Mouse (Mus musculus): ENCODE measurements around the gene 1700025G04Rik.

The 1700025G04Rik gene

DNA sequence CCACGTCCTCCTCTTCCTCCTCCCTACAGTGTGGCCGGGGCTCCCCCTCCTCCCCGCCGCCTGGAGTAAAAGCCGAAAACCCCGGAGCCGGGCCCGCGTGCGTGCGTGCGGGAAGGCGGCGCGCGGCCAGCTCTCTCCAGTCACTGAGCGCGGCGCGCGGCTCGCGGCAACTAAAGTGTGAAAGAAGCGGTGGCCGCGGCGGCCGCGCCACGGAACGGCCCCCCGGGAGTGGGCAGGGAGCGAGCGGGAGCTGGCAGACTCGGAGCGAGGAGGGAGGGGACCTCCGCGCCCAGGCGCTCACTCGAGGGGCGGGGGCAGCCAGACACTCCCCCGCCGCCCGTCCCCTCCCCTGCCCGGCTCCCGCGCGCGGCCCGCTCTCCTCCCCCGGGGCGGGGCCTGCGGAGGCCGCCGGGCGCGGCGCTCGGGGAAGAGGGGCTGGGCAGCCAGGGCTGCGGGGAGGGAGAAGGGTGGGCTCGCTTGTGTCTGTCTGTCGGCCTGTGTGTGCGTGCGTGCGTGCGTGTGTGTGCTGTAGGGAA, at the start of gene 1700025G04Rik:
TSS of gene 1700025G04Rik (minus strand) at position 108 of the 536 bp plus-strand sequence.
- DNase-seq (ENCODE audit: low read depth, low spot score) = no peak

DNA sequence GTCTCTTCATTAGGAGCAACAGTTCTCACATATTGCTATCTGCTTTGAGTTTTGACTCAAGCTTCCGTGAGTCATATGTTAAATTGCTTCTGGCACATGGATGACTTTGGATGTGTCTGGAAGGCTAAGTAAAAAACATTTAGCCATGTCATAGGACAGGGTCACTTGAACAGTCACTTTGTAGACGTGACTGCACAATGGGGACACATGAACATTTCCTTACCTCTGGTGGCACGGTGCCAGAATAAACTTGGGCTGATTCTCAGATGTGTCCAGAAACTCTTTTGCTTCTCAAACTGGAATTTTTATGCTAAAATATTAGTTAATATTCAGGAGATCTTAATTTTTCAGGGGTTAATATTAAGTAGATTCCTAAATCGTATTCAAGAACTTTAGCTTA, 49.6 kb upstream of the 1700025G04Rik start:
- DNase-seq (ENCODE audit: low read depth, low spot score) = no peak

DNA sequence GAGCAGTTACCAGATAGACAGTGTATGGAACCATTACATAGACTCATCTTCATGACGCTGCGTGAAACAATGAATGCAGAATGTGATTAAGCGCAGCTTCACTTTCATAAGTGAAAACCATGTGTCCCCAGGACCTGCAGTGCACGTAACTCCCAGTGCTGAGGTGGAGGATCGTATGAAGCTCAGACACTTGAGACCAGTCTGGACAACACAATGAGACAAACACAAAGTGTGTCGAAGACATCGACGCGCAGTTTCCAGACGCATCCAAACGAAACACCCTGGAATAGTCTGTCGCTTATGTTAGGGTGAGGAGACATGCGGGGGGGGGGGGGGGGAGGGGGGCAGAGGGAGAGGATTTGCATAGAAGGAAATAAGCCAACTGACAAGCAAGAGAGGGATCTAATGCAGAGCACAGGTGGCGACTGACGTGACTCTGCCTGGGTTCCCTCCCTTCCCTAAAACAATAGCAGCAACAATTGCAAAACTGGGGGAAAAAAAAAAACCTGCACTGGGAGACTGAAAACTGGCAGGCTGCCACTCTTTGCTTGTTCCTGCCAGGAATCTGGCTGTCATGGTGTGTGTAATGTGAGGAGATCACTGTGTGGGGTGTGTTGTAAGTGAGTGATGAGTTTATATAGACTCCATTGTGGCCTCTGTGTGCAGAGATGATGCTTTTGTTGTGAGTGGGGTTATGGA, 40.3 kb upstream of the 1700025G04Rik start:
- no peak for DNase-seq (ENCODE audit: low read depth, low spot score)

DNA sequence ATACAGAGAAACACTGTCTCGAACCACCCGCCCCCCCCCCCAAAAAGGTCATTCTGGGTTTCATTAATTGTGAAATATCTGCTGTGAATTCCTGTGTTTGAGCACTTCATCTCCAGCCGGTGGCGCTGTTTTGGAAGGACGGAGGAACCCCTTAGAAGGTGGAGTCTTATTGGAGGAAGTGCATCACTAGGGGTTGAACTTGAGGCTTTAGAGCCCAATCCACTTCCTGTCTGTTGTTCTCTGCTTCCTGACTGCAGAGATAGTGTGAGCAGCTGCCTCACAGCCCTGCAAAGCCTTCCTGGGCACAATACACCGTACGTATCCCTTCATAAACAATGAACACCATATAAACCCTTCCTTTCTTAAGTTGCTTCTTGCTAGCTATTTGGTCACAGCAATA, 35.5 kb upstream of the 1700025G04Rik start:
- DNase-seq (ENCODE audit: low read depth, low spot score) = no peak

DNA sequence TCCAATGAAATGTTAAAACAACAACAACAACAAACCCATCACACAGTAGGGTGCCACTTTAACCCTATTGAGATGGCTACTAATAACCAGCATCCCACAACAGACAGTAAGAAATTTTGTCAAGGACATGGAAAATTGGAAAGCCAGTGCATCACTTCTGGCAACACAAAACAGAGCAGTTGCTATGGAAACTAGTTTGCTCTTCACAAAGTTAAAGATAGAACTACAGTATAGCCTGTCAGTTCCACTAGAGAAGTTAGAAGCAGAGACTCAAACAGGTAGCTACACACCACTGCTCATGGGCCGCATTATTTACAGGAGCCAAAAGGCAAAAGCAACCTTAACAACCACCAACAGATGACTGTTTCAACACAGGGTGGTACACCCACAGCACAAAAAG, 20.2 kb upstream of the 1700025G04Rik start:
- DNase-seq (ENCODE audit: low read depth, low spot score) = no peak

DNA sequence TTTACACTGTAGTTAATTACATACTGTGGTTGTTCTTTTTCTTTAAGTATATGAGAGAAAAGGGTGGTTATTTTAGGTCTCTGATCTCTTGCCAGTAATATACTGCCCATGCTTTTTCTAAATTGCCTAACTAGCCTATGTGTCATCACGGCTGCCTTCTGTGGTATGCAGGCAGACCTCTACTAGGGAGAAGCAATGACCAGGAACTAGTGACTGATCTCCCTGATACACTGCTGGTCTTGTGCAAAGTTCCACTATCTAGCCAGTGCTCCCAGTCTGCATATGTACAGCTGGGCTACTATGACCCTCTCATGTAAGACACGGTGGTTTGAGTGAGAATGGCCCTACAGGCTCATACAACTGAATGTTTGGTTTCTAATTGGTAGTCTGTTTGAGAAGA, 16.2 kb upstream of the 1700025G04Rik start:
- no peak for DNase-seq (ENCODE audit: low read depth, low spot score)

DNA sequence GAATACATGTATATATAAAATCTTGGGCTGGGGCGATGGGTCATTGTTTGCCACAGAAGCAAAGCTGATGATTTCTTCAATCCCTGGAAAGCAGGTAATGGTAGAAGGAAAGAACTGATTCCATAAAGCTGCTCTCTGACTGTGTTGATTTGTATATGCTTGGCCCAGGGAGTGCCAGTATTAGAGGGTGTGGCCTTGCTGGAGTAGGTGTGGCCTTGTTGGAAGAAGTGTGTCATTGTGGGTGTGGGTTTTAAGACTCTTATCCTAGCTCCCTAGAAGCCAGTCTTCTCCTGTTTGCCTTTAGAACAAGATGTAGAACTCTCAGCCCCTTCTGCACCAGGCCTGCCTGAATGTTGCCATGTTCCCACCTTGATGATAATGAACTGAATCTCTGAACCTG, 15.3 kb upstream of the 1700025G04Rik start:
- no peak for DNase-seq (ENCODE audit: low read depth, low spot score)

DNA sequence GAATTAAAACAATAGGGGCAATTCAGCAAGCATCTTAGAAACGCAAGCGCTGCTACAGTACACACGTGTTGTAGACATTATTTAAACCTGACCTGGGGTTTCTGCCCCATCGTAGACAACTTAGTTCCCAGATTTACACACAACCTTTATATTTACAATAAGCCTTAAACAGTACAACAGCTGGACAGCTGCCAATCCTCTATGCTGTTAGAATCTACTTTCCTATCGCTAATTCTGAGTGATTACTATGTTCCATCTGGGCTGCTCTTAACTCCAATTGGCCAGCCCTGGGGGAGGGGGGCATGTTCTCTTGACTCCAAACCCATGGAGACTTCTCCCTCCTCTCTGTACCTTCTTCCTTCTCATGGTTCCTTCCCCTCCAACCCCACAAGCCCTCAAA, 11.8 kb upstream of the 1700025G04Rik start:
- DNase-seq (ENCODE audit: low read depth, low spot score) = no peak

DNA sequence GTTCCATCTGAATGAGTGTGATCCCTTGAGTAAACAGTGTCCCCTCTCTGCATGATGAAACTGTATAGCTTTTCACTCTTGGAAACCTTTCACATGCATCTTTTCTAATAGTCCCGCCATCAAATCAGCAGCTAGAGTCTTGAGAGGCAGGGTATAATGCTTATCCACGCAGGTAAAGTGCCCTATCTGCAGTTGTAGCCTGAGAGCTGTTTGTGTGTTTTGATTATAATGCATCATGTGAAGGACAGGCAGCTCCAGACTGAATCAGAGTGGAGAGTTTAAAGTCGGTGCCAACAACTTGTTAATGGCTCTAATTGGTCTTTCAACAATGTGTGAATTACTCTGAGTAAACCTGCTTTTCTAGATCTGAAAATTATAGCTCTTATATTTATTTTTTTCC, 6.1 kb upstream of the 1700025G04Rik start:
- no peak for DNase-seq (ENCODE audit: low read depth, low spot score)

DNA sequence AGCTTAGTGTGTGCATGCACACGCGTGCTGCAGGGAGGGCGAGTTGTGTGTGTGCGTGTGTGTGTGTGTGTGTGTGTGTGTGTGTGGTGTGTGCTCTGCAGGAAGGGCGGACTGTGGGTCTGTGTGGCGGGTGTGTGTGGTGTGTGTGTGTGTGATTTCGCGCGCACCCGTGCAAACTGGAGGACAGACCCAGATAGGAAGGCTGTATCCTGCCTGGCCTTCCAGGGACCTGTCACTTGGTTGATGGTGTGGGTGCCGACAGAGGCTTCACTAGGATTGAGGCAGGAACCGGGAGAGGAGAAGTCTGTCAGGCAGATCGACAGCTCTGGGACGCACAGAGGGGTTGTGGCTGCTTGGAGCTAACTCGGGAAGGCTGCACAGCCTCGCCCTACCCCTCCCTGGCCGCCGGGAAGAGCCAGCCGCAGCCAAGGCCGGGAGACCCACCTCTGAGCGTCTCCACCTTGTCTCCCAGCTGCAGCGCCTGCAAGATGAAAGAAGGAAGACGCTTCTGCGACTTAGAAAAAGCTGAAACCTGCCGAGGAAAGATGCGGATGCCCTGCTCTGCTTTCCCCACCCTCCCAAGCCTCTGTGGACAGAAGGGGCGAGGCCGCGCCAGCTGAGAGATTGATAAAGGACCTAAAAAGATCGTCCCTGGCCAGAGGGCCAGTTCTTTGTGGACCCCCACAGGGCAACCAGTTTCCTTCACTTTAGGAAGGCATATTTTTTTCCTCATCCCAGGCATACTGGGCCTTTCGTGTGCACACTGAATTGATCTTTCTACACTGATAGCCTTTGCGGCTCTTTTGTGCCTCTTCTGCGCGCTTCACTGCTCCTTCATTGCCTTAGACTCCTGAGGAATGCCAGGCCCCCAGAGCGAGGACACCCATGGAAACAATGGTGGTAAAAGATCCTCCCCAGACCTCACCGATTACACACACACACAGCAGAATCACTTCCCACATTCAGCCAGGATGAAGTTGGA, 930 bp upstream of the 1700025G04Rik start:
- no peak for DNase-seq (ENCODE audit: low read depth, low spot score)

DNA sequence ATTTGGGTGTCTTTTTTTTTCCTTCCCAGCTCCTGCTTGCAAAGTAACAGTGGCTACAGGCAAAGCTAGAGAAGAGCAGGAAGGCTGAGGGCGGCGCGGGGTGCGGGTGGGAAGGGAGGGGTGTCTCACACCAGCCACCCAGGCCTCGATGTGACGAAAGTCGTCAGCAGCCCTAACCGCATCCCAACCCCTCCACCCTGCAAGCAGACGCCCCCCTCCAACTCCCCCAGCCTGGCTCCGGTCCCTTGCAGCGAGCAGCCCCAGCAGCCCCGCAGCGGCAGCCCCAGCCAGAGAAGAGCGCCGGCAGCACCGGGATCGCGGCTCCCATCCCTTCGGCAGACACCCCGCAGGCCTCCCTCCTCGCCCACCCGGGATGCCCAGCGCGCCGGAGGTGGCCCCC, 399 bp downstream of the 1700025G04Rik start:
- no peak for DNase-seq (ENCODE audit: low read depth, low spot score)

DNA sequence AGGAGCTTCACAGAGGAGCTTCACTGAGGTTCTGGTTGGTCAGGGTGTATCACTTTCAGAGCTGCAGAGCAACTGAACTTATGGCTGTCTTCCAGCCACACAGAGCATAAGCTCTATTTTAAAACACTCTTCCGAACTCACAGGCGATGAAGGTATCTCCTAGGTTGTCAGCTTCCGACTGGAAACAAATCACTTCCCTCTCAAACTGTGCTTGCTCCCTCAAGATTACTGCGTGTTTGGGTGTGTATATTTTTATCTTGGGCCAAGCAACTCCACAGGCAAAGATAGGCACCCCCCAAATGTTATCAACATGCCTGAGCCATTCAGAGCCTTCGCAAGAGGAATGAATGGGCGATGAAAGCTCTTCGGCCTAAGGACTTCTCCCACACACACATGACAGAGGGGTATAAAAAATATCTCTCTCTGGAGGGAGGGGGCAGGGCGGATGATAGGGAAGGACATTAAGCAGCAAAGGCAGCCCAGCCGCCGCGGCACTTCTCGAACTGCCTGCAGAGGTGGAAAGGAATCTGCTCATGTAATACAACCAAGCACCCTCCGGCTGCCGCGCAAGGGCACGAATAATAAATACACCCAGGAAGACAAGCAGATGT, 1.0 kb downstream of the 1700025G04Rik start:
- DNase-seq (ENCODE audit: low read depth, low spot score) = no peak

DNA sequence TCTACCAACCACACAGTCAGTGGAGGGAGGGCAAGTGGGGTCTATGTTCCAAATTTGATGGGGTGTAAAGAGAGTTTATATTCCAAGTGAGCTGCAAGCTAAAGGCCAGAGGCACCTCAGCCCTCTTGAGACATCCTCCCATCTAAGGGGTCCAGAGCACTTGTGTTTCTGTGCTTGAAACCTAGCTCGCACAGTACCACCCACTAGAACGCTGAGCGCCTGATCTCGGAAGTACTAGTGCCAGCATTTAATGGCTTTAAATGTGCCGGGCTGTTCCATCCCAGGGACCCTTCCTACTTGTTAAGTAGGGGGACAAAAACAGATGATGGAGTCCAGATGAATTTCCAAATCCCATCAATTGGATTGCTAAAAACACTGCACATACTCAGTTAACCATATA, 1.9 kb downstream of the 1700025G04Rik start:
- no peak for DNase-seq (ENCODE audit: low read depth, low spot score)

DNA sequence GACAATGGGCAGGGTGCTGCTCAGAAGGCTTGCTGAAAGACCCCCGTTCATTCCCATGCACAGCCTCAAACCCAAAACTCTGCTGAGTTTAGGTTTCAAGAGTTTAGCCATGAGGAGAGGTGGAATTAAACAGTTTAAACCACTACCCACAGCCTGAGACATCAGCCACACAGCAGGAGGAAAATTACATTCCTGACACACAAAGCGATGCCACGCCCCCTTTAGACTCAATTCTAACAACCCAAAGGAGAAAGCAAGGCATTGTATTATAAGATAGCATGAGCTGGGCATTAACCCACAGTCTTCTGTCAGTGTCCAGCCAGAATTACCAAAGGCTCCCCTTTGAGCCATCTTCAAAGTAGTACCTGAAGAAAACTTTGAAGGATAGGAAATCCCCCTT, 3.0 kb downstream of the 1700025G04Rik start:
- no peak for DNase-seq (ENCODE audit: low read depth, low spot score)

DNA sequence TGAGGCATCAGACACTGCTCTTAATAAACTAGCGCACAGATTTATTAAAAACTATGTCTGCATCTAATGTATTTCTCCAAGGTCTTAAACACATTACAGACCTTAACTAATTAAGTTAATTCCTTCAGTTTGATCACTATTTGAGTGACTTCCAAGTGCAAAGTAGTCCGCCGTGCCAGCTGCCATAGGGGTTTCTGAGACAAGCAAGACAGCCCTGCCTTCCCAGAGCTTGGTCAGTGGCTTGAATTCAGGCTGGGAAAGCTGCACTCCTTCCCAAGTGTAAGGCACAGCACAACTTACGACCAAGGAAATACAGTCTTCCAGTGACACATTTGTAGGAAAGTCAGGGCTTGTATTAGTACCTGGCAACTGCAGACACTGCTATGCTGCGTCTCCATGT, 4.4 kb downstream of the 1700025G04Rik start:
- no peak for DNase-seq (ENCODE audit: low read depth, low spot score)

DNA sequence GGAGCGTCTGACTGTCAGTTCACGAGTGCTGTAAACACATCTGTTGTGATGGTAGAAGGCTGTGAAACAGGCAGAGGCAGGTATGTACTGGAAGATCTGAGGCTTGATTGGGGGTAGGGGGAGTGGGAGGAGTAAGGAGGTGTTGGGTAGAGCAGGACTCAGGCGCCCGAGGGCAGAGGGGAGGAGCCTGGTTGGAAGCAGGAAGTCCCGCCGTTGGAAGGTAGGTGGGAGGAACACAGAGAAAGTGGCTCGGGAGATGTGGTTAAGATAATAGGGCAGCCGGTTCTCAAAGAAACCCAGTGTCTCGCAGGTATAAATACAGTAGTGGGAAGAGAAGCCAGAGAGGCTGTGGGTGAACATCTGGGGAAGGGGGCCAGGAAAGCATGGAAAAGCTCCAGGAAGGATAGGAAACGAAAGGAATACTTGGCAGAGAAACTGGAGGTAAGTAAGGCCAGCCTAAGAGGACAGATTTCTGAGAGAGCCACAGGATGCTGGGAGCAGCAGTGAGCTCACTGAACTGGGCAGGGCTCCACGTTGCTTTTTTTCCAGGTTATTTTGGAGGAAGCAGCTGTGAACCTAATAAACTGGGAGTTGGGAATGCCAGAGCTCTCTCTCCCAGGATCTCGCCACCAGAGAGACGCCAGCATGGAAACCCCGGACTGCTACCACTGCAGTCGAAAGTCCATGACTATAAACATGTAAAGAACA, 5.1 kb downstream of the 1700025G04Rik start:
- DNase-seq (ENCODE audit: low read depth, low spot score) = no peak

DNA sequence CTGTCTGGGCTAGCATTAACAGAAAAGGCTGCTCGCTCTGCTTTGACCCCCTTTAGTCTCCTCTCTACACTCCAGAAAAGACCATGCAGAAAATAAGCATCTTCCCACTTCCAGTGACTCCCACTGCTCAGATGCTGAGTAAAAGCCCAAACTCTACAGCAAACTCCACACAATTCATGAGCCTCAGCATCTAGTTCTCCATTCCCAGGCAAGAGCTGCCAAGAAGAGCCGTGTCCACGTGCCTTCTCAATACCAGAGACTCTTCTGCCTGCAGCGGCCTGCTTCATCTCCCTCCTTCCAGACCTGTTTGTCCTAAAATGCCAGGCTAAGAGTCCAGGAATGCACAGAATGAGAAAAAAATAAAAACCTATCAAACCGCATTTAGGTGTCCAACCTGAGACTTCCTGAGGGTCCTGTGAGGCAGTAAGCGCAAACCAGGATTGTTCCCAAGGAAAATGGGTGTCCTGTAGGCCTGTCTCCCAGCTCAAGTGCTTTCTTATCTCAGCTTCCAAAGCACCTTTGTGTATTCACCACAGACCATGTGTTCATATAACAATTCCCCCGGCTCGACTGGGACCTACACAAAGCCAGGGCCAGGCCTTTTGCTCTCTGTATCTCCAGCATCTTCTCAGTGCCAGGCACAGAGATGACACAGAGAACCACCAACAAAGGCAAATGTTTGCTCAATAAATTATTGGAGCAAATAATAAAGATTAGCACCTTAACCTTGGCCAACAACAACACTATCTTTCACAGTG, 7.8 kb downstream of the 1700025G04Rik start:
- DNase-seq (ENCODE audit: low read depth, low spot score) = no peak

DNA sequence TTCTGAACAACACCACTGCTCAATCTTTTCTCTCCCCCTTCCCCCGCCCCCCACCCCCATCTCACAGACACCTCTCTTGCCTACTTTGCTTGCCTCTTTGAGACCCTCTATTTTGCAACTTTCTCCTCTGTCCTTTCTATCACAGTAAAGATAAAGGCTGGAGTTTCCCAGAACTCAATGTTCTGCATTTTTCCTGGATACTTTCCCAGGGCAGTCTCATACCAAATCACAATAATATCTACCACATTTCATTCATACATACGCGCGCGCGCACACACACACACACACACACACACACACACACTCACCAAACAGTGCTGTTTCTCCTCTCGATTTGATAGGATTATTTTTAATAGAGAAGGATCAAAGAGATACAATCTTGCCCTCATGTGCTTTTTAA, 8.8 kb downstream of the 1700025G04Rik start:
- no peak for DNase-seq (ENCODE audit: low read depth, low spot score)

DNA sequence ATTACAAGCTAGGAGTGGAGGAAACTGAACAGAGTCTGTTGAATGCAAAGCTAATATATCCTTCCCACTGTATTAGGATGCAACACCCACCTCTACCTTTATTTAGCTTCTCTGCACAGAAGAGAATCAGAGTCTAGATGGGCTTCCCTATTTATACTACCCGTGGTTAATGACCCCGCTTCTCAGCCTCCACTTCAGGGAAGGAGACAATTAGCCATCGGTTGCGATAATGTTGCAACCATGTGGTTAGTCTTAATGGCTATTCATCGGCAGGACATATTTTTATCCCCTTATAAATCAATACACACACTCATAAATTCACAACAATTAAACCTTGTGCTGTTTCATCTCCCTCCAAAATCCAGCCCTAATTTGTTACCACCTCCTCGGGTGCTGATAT, 9.7 kb downstream of the 1700025G04Rik start:
- DNase-seq (ENCODE audit: low read depth, low spot score) = no peak

DNA sequence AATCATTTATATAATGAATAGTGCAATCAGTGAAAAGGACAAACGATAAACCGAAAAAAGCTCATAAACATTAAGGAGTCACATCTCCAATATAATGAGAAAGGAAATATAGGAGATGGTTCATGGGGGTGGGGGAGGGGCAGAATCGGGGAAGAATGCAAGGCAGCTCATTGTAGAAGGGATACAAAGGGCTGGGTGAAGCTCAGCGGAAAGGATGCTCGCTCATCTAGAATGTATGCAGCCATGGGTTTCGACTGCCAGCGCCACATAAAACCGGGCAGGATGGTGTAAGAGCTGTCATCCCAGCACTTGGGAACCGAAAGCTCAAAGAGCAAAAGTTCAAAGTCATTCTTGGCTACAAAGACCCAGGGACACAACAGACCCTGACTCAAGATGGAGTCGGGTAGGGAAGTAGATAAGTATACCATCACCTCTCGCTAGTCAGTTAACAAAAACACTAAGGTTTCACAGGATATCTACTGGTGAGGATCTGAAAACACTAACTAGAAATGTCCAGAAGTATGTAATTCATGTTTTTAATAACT, 12.7 kb downstream of the 1700025G04Rik start:
- DNase-seq (ENCODE audit: low read depth, low spot score) = no peak
